Mouse (Mus musculus): ENCODE measurements at regions not wholly inside any gene's neighbourhood (a gene's known extent, or its start where the extent isn't known, plus 50 kb on each side); places are given as distances from the start of the nearest gene placed in this dataset.

- no peak for DNase-seq (ENCODE audit: low read depth)
Observed at GRCm38 (mm10) chr4:54027565-54028237, 201.9 kb downstream of the Tmem38b start.

DNA sequence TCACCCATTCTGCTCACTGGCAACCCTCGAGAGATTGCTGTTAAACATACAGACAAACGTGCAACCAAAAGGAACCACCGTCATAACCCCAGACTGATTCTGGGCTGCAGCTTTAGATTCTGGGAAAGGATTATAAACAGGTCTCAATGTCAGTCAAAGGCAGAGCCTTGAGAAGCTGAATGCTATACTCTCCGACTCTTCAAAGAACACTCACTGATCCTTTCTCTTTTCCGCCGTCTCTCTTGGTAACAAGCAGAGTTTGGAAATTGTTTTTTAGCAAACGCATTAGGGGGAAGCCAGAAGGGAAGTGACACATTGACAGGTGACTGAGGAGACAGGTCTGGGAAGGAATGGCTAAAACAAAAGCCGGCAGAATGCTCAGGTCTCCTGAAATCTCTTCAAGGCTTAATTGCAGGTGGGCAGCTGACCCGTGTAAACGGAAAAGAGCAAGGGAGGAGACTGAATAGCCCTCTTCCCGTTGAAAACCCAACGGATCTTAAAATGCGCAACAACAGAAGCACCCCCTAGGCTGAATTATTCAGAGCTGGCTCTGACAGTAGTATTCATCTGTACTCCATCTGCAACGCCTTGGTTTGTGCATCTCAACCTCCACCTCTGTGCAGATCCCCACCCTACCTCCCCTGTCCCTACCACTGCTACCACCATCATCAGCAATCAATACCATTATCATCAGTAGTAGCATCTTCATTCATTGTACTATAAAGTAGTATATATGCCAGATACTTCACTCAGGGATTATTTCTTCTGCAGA is 219.6 kb downstream of the Tmem38b start:
- no peak for DNase-seq (ENCODE audit: low read depth)

DNA sequence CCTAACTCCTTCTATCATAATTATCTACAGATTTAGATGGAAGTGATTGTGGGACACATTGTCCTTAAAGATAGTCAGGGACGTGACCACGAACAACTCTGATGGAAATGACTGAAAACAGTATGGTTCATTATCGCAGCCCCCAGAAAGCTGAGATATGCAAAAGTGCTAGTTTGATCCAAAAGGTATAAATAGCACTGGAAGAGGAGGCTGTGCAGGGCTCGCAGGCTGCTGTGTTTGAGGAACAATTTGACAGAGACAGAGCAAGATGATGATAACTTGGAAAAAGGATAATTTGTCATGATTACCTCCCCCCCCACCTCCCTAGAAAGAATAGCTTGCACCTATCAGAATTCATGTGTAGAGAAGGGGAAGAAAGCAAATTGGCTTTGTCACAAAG is 238.5 kb downstream of the Tmem38b start:
- DNase-seq (ENCODE audit: low read depth) = no peak

GRCm38 (mm10) chr4:54071951-54072350 is 246.1 kb downstream of the Tmem38b start:
- DNase-seq (ENCODE audit: low read depth) = no peak

GRCm38 (mm10) chr4:54072482-54072881 is 246.6 kb downstream of the Tmem38b start:
- no peak for DNase-seq (ENCODE audit: low read depth)

GRCm38 (mm10) chr4:54072932-54073331 is 247.1 kb downstream of the Tmem38b start:
- no peak for DNase-seq (ENCODE audit: low read depth)

- no peak for DNase-seq (ENCODE audit: low read depth)
Observed at GRCm38 (mm10) chr4:54073483-54073882, 247.6 kb downstream of the Tmem38b start.

- DNase-seq (ENCODE audit: low read depth) = no peak
Observed at GRCm38 (mm10) chr4:54074226-54074625, 248.4 kb downstream of the Tmem38b start.

DNA sequence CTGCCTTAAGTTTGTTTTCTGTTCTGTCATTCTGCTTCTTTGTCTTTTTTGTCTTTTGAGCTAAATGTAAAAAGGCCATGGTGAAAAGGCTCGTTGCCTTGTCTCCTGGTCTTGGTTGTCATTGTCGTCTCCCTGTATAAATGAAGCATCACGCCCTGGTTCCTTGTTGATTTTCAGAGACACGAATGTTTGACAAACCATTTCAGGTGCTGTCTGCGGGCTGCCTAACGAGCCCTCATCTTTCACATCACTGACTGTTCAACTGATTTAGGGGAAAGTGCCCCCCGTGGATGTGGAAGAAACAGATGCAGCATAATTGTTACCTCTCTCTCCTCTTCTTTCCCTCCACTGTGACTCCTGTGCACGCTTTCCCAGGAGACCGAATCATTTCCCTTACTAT is 254.7 kb downstream of the Tmem38b start:
- DNase-seq (ENCODE audit: low read depth) = no peak

DNA sequence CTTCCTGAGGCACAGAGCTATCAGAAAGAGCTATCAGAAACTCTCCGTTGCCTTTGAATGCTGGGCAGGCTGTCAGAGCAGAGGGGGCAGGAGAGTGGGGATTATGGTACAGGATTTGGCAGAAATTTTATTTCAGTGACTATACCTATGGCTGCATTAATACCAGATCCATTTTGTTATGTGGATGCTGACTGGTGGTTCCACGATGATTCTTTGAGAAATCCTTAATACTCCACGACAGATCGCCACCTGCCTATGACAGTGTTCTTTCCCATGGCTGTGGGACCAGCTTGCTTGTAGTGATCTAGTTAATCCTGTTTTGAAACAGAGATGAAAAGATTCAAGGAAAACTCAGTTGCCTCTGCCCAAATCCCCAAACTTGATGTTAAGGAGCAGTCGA is 255.6 kb downstream of the Tmem38b start:
- DNase-seq (ENCODE audit: low read depth) = no peak

DNA sequence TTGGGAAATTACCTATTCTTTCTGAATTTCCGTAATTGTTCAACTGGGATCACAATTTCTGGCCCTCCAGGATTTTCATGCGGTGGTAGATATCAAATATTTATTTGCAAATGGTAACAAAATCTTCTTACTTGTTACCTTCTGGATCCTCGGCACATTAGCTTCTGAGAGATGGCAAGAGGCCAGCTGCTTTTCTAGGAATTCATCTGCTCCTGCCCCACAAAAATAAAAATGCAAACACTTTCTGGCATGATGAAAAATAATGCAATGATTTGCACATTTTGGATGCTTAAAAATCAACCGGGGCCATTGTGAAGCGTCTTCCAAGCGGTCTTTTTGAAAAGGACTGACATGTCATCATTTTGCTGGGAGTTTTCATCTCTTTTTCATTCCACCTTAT is 258.9 kb downstream of the Tmem38b start:
- DNase-seq (ENCODE audit: low read depth) = no peak

GRCm38 (mm10) chr4:54094285-54094997 is 268.6 kb downstream of the Tmem38b start:
- no peak for DNase-seq (ENCODE audit: low read depth)

- no peak for DNase-seq (ENCODE audit: low read depth)
Observed at GRCm38 (mm10) chr4:54095200-54095930, 269.5 kb downstream of the Tmem38b start.

GRCm38 (mm10) chr4:54097543-54097942 is 271.7 kb downstream of the Tmem38b start:
- no peak for DNase-seq (ENCODE audit: low read depth)

DNA sequence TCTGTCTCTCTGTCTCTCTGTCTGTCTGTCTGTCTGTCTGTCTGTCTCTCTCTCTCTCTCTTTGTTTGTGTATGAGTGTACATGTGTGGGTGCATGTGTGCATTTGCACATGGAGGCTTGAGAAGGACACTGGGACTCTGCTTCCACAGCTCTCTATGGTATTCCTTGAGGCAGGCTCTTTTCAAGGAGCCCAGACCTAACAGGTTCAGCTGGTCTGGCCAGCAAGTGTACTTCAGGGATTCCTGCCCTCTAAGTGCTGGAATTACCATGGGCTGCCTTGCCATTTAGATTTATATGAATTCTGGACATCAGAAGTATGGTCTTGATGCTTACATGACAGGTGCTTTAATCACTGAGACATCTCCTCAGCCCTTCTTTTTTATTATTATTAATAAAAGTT is 274.4 kb downstream of the Tmem38b start:
- no peak for DNase-seq (ENCODE audit: low read depth)

DNA sequence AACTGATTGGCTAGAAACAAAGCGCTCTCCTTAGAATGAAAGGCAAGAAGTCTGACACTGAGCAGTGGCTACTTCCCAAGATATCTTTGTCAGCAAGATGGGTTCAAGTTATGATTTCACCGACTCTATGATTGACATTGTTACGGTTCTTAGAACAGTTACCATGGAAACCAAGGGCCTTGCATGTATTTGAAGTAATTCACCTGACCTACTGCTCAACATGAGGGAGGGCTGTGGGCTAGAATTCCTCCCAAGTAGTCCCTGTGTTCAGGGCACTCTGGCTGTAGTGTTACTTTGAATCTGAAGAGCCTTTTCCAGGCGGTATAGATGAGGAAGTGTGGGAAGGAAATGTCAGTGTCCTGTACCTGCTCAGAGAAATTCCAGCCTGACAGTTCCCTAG is 281.1 kb downstream of the Tmem38b start:
- no peak for DNase-seq (ENCODE audit: low read depth)

DNA sequence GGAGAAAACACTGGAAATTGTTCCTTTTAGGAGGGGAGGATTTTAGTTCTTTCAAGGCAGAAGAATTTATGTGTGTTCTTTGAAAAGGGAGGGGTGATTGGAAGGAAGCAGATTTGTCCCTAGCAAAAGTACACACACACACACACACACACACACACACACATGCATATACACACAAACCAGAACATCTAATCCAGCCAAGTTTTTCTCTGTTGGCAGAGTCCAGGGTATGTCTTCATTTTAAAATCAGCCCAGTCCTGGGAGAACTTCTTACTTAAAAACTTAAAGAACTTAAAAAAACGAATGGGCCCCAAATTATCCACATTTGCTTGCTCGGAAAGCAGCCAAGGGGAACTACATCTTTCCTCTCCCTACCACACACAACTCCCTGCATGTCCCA is 290.5 kb downstream of the Tmem38b start:
- no peak for DNase-seq (ENCODE audit: low read depth)

- DNase-seq (ENCODE audit: low read depth) = no peak
Observed at GRCm38 (mm10) chr4:54118179-54118846, 292.5 kb downstream of the Tmem38b start.

DNA sequence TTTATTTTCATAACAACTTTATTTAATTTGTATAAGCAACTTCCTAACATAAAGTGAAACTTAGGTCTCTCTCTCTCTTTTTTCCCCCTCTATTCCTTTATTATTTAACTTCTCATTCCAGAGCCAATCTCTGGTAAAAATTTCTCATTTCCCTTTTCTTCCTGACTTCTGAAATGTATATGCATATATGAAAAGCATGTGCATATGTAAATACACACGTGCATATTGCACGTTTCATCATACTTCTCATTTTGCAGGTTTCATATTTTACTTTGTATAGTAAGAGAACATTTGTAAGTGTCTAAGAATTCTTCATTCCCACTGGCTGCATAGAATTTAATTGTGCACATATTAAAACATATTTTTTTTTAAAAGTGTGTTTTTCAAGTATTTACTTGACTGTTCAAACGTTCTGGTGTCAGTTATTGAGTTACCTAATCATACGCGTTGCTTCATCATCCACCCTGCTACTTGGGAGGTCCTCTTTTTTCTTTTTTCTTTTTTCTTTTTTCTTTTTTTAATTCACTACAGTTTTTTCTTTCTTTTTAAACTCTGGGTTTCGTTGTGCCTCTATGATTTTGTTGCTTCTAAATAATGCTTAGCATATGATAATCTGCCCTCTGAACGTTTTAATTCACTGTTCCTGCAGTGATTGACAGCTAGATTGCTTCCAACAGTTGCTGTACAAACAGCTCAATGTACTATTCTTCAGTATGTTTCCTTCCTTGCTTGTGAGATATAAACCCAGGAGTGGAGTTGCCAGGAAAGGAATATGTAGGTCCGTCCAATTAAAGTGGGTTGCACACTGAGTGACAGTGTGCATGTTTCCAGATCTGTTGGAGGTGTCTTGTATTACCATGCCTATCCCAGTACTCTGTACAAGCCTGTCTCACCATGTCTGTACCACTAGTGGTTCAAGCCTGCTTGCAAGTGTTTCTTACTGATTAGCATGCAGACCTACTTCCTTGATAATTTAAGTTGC is 303.2 kb downstream of the Tmem38b start:
- DNase-seq (ENCODE audit: low read depth) = no peak

- DNase-seq (ENCODE audit: low read depth) = no peak
Observed at GRCm38 (mm10) chr4:54156146-54156545, 330.3 kb downstream of the Tmem38b start.
